Mouse (Mus musculus): ENCODE results near the gene H2afj. TPM values are rescaled to one million over a fixed set of nuclear protein-coding genes. Genes with fewer than 3 reads are reported as not detected.

H2afj gene
- polyA plus RNA-seq, 1 experiment = 309 TPM

DNA sequence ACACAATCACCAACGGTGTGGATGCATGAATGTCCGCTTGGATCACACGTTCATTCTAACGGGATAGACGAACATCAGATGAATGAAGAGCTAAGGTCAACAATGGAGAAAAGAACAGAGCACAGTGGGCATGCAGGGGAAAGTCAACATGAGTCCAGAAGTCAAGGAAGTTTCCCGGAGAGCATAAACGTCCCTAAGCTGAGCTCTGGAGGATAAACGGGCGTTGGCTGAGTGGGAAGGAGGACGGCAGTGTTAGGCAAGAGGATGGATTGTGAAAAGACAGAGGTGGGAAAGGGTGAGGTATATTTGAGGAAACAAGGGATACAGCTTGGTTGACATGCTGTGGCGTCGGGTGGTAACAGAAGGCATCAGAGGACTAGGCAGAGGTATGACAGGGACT, 25.9 kb upstream of the H2afj start:
- H3K27me3 ChIP-seq (ENCODE audit: control insufficient read depth, insufficient read depth, low read length) = no peaks in the 10 kb centered on the region
- WGBS = 95% methylated on average over 12 of the region's 12 CpGs
- no peak overlapping the region for H3K27ac ChIP-seq (ENCODE audit: control insufficient read depth, insufficient read depth, low read length)
- TF ChIP-seq CTCF (IDR thresholded peaks at IDR 0.05; ENCODE audit: borderline replicate concordance, control insufficient read depth, extremely low read depth, insufficient read depth, low read length, poor library complexity) (no peak), POLR2A (IDR thresholded peaks at IDR 0.05; ENCODE audit: control insufficient read depth, extremely low read depth, insufficient read depth, low read length, poor library complexity) (no peak)
- H3K4me1 ChIP-seq (replicated peaks; ENCODE audit: control insufficient read depth, insufficient read depth, low read length) = no peaks in the 10 kb centered on the region
- DNase-seq = no peak
- H3K36me3 ChIP-seq (ENCODE audit: control insufficient read depth, insufficient read depth, low read length) = no peaks in the 10 kb centered on the region
- no peak overlapping the region for H3K4me3 ChIP-seq (ENCODE audit: control insufficient read depth, insufficient read depth, low read length)

DNA sequence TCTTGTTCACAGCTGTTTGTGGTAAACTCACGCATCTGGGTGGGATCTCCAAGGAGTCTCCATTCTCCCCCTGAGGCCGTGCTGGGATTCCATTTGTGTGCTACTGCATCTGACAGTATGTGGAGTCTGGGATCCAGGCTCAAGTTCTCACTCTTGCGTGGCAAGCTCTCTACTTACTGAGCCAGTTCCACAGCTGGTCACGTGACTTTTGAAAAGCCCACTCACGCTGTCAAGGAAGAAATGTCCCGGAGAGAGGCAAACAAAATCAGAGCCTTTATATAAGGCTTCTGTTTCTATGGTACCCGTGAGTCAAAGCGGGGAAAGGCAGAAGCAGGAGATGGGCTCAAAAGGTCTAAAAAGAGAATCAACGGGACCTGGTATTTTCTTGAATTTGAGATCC, 25.3 kb upstream of the H2afj start:
- Histone ChIP-seq H3K4me1 (replicated peaks; ENCODE audit: control insufficient read depth, insufficient read depth, low read length) (no peaks in the 10 kb centered on the region), H3K4me3 (ENCODE audit: control insufficient read depth, insufficient read depth, low read length) (no peak overlapping the region), H3K27me3 (ENCODE audit: control insufficient read depth, insufficient read depth, low read length) (no peaks in the 10 kb centered on the region), H3K27ac (ENCODE audit: control insufficient read depth, insufficient read depth, low read length) (no peak overlapping the region), H3K36me3 (ENCODE audit: control insufficient read depth, insufficient read depth, low read length) (no peaks in the 10 kb centered on the region)
- WGBS = 95% methylated on average over 9 of the region's 9 CpGs
- DNase-seq = no peak
- TF ChIP-seq CTCF (IDR thresholded peaks at IDR 0.05; ENCODE audit: borderline replicate concordance, control insufficient read depth, extremely low read depth, insufficient read depth, low read length, poor library complexity) = no peak
- TF ChIP-seq POLR2A (IDR thresholded peaks at IDR 0.05; ENCODE audit: control insufficient read depth, extremely low read depth, insufficient read depth, low read length, poor library complexity) = no peak

DNA sequence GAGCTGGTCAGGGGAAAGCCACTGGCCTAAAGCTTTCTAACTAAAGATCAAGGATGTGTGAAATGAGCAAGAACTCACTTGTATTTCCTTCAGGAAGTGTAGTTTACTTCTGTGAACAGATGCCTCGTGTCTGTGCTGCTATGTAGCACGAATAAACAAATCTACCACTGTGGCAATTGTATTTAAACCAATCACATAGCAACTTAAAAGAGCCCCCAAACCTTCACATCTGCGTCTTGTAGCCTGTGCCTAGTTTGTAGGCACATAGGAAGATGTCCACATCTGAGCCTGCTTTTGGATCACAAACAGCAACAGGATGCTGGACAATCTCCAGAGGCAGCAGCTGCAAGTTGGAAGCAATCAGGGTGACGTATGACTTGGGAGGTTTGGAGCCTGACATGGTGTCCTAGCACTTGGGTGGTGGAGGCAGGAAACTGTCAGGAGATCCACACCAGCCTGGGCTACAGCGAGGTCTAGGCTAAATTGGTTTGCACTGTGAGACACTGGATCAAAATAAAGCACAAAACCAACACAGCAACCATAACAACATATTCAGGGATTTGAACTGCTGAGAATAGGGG, 18.6 kb upstream of the H2afj start:
- WGBS = 79% methylated on average over 5 of the region's 5 CpGs
- peaks cover 13% of the 10 kb centered on the region for H3K4me1 ChIP-seq (replicated peaks; ENCODE audit: control insufficient read depth, insufficient read depth, low read length)
- H3K27me3 ChIP-seq (ENCODE audit: control insufficient read depth, insufficient read depth, low read length) = no peaks in the 10 kb centered on the region
- no peak overlapping the region for H3K4me3 ChIP-seq (ENCODE audit: control insufficient read depth, insufficient read depth, low read length)
- no peak overlapping the region; the same call in 1 of the 2 replicates for H3K27ac ChIP-seq (ENCODE audit: control insufficient read depth, insufficient read depth, low read length)
- TF ChIP-seq POLR2A (IDR thresholded peaks at IDR 0.05; ENCODE audit: control insufficient read depth, extremely low read depth, insufficient read depth, low read length, poor library complexity) = no peak
- TF ChIP-seq CTCF (IDR thresholded peaks at IDR 0.05; ENCODE audit: borderline replicate concordance, control insufficient read depth, extremely low read depth, insufficient read depth, low read length, poor library complexity) = no peak
- DNase-seq = no peak
- no peaks in the 10 kb centered on the region for H3K36me3 ChIP-seq (ENCODE audit: control insufficient read depth, insufficient read depth, low read length)

DNA sequence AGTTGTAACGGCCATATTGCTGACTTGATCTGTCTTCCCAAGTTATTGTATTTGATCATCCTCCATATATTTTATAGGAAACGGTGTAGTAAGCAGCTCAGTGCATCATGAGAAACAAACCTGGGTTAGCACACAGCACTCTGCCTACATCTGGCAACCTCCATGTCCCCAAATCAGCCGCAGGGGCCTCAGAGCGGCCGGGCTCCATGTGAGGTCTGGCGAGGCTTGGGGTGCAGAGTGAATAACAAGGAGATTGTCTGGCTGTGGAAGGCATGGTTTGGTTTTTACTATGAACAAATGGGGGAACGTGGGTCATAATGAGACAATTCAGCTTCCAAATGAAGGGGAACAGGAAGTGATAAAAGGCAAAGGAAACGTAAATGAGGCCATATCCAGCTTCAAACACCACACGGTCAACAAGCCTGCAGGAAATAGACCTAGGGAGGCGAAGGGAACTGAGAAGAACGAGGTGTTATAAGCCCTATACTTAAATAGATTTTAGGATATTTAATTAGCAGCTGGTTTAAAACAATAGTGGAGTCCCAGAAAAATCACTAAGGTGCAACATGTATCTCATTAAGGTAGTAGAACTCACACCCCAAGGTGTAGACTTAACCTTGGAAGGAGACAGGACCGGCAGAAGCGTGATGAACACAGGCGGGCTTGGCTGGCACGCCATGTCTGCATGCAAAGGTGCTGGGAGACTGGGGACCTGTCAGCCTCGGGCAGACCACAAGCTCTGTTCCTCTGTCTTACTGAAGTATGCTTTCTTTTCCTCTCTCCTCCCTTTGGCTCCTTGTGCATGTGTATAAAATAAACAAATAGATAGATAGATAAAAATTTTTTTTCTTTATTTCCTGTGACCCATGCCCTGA, 14.9 kb upstream of the H2afj start:
- no peaks in the 10 kb centered on the region for H3K27me3 ChIP-seq (ENCODE audit: control insufficient read depth, insufficient read depth, low read length)
- H3K4me1 ChIP-seq (replicated peaks; ENCODE audit: control insufficient read depth, insufficient read depth, low read length) = peaks cover 13% of the 10 kb centered on the region
- H3K4me3 ChIP-seq (ENCODE audit: control insufficient read depth, insufficient read depth, low read length) = no peak overlapping the region
- no peak for DNase-seq
- no peak for TF ChIP-seq CTCF (IDR thresholded peaks at IDR 0.05; ENCODE audit: borderline replicate concordance, control insufficient read depth, extremely low read depth, insufficient read depth, low read length, poor library complexity)
- no peak for TF ChIP-seq POLR2A (IDR thresholded peaks at IDR 0.05; ENCODE audit: control insufficient read depth, extremely low read depth, insufficient read depth, low read length, poor library complexity)
- 34% methylated on average over 16 of the region's 16 CpGs for WGBS
- H3K27ac ChIP-seq (ENCODE audit: control insufficient read depth, insufficient read depth, low read length) = no peak overlapping the region
- no peaks in the 10 kb centered on the region for H3K36me3 ChIP-seq (ENCODE audit: control insufficient read depth, insufficient read depth, low read length)

DNA sequence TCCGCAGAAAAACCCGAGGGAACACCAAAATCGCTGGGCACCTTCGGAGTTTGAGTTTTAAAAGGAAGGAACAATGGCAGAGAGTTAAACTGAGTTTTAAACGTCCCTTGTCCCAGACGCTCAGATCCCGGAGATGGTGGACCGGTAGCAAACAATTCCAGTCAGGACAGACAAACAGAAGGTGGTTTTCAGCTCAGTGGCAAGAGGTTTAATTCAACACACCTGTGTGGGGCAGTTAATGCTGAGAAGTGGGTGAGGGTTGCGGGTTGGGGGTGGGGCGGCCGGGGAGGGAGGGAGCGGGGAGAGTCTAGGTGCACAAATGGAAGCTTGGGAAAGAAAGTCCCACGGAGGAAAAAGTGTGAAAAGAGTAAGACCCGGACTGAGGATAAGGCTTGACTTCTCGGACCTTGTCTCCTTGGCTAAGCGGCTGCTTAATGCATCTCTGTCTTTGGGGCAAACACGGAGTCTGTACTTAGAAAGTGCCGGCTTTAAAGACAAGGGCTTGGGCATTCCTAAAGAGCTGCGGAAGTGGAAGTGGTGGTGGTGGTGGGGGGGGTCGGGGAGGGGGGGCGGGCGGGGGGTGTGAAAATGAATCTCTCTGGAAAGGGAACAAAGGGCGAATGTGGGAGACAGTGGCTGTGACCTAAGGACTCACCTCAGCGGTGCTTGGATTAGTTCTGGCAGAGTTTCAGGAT, 14.1 kb upstream of the H2afj start:
- H3K27ac ChIP-seq (ENCODE audit: control insufficient read depth, insufficient read depth, low read length) = no peak overlapping the region

DNA sequence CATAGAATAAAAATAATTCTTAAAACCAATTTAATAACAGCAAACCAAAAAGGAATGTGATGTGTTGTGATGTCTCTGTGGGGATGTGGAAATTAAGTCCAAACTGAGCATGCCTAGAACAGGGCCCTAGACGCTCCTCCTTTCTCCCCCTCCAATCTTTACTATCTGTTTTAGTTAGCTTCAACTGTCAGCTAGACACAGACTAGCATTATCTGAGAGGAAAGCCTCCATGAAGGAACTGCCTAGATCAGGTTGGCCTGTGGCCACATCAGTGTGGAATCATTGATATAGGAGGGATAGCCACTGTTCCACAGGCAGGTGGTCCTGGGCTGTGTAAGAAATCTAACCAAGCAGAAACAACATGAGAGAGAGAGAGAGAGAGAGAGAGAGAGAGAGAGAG, 12.9 kb upstream of the H2afj start:
- WGBS = 79% methylated on average over 1 of the region's 1 CpGs
- no peak for DNase-seq
- Histone ChIP-seq H3K27ac (ENCODE audit: control insufficient read depth, insufficient read depth, low read length) (no peak overlapping the region), H3K27me3 (ENCODE audit: control insufficient read depth, insufficient read depth, low read length) (no peaks in the 10 kb centered on the region), H3K36me3 (ENCODE audit: control insufficient read depth, insufficient read depth, low read length) (no peaks in the 10 kb centered on the region), H3K4me3 (ENCODE audit: control insufficient read depth, insufficient read depth, low read length) (no peak overlapping the region), H3K4me1 (replicated peaks; ENCODE audit: control insufficient read depth, insufficient read depth, low read length) (peaks cover 13% of the 10 kb centered on the region)
- TF ChIP-seq POLR2A (IDR thresholded peaks at IDR 0.05; ENCODE audit: control insufficient read depth, extremely low read depth, insufficient read depth, low read length, poor library complexity) (no peak), CTCF (IDR thresholded peaks at IDR 0.05; ENCODE audit: borderline replicate concordance, control insufficient read depth, extremely low read depth, insufficient read depth, low read length, poor library complexity) (no peak)

More for the DNA sequence above, 14.1 kb upstream of the H2afj start:
- no peak for TF ChIP-seq POLR2A (IDR thresholded peaks at IDR 0.05; ENCODE audit: control insufficient read depth, extremely low read depth, insufficient read depth, low read length, poor library complexity)
- no peak for TF ChIP-seq CTCF (IDR thresholded peaks at IDR 0.05; ENCODE audit: borderline replicate concordance, control insufficient read depth, extremely low read depth, insufficient read depth, low read length, poor library complexity)
- peak overlapping the region; percentile 23 for H3K4me3 ChIP-seq (ENCODE audit: control insufficient read depth, insufficient read depth, low read length)
- no peaks in the 10 kb centered on the region for H3K36me3 ChIP-seq (ENCODE audit: control insufficient read depth, insufficient read depth, low read length)
- DNase-seq = no peak
- no peaks in the 10 kb centered on the region for H3K27me3 ChIP-seq (ENCODE audit: control insufficient read depth, insufficient read depth, low read length)
- H3K4me1 ChIP-seq (replicated peaks; ENCODE audit: control insufficient read depth, insufficient read depth, low read length) = peaks cover 13% of the 10 kb centered on the region
- WGBS = under 1% methylated on average over 24 of the region's 24 CpGs

All from thymus, adult 2 months (tissue).